Mouse (Mus musculus): ENCODE data around the gene Gusb.
"Not testable (repeated sequence)": the region's sequence is repeated elsewhere in the genome, so short reads cannot be mapped to it uniquely, and the experiment has no call there.

Gene Gusb

GRCm38 (mm10) chr5:129978608-129979007, 24.2 kb downstream of the Gusb start:
- CTCF ChIA-PET, result no interaction called here

DNA sequence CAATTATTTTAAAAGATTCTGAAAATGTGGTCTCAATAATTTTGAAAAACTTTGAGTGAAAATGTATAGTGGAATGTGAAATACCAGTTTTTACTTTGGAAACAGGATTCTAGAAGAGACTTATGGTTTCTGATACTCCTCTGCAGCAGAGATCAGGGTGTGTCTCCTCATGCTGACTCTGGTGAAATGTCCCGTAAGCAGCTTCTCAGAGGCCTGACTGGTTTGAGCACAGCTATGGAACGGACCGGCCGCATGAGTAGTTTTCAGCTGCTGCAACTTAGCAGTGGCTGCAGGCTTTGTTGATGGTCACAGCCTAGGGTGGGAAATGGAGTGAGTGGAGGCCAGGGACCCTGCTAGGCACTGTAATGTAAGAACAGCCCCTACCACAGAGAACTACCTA, 25.1 kb downstream of the Gusb start:
- CTCF ChIA-PET, result interaction anchor here (0.6 kb wide), 1 partner anchor 89 kb away, joined by 7 read pairs; no protein-coding TSS in a partner anchor

GRCm38 (mm10) chr5:129974866-129975311, 28.0 kb downstream of the Gusb start:
- CTCF ChIA-PET, result no interaction called here

DNA sequence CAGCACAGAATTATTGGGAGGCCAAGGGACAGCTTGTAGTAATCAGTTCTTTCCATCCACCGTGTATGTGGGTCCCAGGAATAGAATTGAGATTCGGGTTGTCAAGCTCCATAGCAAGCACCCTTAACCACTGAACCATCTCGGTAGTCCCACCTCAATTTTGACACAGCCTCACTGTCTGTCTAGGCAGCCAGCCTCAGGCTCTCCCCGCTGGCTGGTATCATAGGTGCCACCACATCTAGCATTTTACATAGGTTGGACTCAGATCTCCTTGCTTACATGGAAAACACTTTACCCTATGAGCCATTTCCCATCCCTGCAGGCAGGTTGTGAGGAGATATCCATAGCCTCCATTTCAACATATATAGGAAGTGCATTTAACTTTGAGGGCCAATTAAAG, 28.5 kb downstream of the Gusb start:
- CTCF ChIA-PET, result no interaction called here

- CTCF ChIA-PET, result interaction anchor here (0.6 kb wide), 1 partner anchor 255 kb away, joined by 7 read pairs; no protein-coding TSS in a partner anchor
Observed at GRCm38 (mm10) chr5:129971491-129971890, 31.4 kb downstream of the Gusb start.

DNA sequence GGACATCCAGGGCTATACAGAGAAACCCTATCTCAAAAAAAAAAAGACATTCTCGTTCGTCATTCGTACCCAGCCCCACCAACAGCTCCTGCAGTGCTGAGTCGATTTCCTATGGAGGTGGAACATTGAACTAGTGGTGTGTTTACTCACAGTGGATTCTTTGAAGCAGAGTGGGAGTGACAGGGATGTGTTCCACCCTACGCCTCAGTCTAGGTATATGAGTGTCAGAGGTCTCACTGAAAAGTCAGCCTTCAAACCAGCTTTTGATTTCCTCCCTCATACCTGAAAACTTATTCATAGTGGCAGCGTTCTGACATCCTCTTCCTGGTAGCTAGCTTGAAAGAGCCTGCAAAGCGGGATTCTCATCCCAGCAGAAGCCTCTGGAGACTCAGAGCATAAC, 34.4 kb downstream of the Gusb start:
- CTCF ChIA-PET, result no interaction called here

- CTCF ChIA-PET, result interaction anchor here (0.6 kb wide), 1 partner anchor 32 kb away, joined by 3 read pairs; no protein-coding TSS in a partner anchor
Observed at GRCm38 (mm10) chr5:129966448-129966847, 36.4 kb downstream of the Gusb start.

DNA sequence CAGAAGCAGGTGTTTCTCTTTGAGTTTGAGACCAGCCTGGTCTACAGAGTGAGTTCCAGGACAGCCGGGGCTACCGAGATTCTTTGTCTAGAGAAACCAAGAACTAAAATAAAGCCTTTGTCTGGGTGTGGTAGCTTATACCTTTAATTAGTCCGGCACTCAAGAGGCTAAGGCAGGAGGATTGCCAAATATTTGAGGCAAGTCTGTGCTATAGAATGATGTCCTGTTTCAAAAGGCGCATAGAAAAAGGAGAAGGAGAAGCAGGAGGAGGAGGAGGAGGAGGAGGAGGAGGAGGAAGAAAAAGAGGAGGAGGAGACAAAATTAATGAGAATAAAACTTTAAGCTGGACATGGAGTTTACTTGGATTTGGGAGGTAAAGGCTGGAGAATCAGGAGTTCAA, 39.6 kb downstream of the Gusb start:
- CTCF ChIA-PET, result no interaction called here

- CTCF ChIA-PET, result interaction anchor here (0.7 kb wide), 1 partner anchor 27 kb away, joined by 3 read pairs; no protein-coding TSS in a partner anchor
Observed at GRCm38 (mm10) chr5:129955792-129956191, 47.1 kb downstream of the Gusb start.

DNA sequence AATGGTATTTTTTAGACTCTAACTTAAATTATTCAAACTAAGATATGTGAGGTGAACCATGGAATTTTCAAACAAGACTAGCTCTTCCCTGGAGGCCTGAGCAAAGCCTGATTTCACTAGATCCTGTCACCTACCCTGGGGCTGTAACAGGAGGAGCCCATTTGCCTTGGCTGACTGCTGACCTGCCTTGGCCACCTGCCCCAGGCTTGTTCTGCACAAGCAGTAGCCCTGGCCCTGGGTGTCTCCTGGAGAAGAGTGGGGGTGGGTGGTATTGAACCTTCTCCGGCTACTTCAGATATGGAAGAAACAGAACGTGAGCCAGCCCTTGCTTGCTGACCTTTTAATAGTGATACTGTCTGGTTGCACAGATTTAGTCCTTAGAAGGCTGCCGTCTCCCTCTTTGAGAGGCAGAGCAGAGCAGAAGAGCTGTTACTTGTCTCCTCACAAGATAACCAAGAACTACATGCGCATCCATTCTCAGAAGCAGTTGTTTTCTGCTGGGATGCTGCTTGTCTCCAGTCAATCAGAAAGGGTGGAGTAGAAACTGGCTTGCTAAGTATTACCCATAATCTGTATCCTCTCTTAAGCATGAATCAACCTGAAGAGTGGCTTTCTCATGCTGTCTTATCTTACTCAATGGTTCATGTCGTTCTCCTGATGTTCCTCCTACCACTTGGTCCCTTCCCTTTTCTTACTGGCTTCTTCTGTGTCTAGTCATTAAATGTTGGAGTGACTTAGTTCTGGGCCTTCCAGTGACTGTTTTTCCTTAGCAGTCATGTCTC, 48.2 kb downstream of the Gusb start:
- CTCF ChIA-PET, result no interaction called here

DNA sequence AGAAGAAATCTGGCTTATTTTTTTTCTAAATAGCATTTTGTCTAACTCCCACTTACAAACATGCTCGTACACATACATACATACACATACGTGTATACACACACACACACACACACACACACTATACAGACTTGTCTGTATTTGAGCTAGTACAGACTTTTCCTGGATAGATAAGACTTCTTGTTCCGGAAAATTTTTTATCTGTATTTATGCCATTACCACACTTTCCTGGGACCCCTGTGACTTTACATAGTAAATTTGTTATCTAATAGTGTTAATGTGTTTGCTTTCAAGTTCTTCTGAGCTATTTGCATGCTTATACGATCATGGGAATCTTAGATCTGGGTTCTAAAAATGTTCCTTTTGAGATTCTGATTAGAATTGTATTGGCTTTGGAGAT, 50.7 kb downstream of the Gusb start:
- CTCF ChIA-PET, result no interaction called here

DNA sequence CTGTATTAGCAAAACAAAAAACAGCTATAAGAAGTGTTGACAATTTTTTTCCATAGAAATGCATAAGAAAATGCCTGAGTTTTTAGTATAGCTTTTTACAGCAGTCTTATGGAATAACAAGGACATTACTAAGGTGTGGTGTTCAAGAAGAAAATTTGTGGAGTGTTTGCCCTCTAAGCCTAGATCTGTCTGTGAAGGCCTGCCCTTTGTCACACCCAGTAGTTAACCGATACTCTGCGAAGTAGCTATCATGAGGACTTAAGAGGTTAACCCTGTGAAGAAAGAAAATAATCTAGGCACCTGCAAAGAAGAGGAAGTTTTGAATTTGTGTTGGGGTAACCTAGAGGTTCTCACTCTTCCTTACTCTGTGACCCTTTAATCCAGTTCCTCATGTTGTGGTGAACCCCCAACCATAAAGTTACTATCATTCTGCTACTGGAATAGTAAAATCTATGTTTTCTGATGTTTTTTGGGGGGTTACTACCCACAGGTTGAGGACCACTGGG, 55.3 kb downstream of the Gusb start:
- CTCF ChIA-PET, result no interaction called here

GRCm38 (mm10) chr5:129943402-129943801, 59.4 kb downstream of the Gusb start:
- CTCF ChIA-PET, result no interaction called here

DNA sequence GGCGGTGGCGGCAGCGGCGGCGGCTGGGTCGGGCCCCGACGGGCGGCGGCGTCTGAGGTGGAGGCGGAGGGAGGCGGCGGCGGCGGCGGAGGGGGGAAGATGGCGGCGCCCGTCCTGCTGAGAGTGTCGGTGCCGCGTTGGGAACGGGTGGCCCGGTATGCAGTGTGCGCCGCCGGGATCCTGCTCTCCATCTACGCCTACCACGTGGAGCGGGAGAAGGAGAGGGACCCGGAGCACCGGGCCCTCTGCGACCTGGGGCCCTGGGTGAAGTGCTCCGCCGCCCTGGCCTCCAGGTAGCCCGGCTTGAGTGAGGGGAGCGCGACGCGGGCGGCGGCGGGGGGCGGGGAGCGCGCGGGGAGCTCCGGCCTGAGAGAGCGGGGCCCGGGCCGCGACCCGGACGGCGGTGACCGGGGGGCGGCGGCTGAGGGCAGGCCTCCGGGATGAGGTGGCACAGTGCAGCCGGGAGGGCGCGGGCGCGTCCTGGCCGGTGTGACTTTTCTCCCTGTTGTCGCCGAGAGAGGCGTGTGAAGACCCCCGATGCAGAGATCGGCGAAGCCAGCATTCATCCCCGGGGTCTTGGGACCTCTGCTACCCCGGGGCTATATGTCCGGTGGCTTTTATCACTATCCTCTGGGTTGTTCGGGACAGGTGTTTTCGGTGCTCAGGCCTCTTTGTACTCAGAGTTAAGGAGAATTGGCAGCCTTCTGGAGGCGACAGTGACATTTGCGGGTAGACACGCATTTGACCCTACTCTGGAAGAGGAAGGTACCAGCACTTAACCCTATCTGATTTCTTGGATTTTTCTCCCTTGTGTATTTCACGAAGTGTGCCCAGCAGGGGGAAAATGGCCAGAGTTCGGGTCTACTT, 60.5 kb downstream of the Gusb start:
- CTCF ChIA-PET, result not testable (repeated sequence)

- CTCF ChIA-PET, result no interaction called here
Observed at GRCm38 (mm10) chr5:129941495-129942045, 61.3 kb downstream of the Gusb start, which contains the start of gene Vkorc1l1. Gene Vkorc1l1, plus strand, starts transcription at chr5:129941970.

- CTCF ChIA-PET, result no interaction called here
Observed at GRCm38 (mm10) chr5:129940736-129941494, 61.9 kb downstream of the Gusb start.

DNA sequence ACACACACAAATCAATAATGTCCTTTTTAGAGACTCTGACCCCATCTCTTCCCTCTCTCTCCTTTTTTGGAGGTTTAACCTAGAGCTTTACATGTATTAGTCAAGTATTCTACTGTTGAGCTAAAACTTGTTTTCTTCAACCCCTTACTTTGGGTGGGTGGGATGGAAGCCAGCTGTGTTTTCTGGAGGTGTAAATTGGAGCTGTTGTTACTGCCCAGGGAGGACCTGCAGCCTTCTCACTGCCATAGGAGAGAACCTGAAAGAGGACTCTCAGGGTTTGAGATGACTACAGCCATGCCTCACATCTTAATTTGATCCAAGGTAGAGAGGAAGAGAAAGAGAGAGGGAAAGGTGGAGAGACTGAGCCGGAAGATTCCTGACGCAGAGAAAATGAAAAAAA, 62.6 kb downstream of the Gusb start:
- CTCF ChIA-PET, result no interaction called here
